Mouse (Mus musculus) heart, postnatal 10 days (tissue): ENCODE data around the gene Gabrb1. TPM values are rescaled to one million over a fixed set of nuclear protein-coding genes. Genes with fewer than 3 reads are reported as not detected.

Source experiments
- total RNA-seq, 2 experiments: library from RNA; stranded (reverse); gene quantifications; 2 replicates each; pipeline ENCODE4 v1.2.3; 2021

Gene Gabrb1
- total RNA-seq, 2 experiments from 2014 or later = 0.02 to 0.05 TPM

Other genes starting within 250 kb of the Gabrb1 start
- gene Cox7b2, start 109.9 kb upstream of the Gabrb1 start, total RNA-seq = not detected
- gene Gabra4, start 195 bp downstream of the Gabrb1 start, total RNA-seq = under 1 TPM in 1 of 2 experiments, not detected in 1; 0.17 TPM